Mouse (Mus musculus) ES-Bruce4 (cell line): Measurements from ENCODE around the gene Arhgap45. TPM values are rescaled to one million over a fixed set of nuclear protein-coding genes. Genes with fewer than 3 reads are reported as not detected.
A peak's percentile ranks its signal among the peaks of the same experiment; 100 is the strongest.

Experiments used
- H3K27ac ChIP-seq: 2 replicates; pipeline ENCODE4 v1.5.1; 2012; ENCODE audit warnings: low read length, inconsistent platforms; ENCODE audit not compliant: insufficient read depth
- H3K27me3 ChIP-seq: 2 replicates; pipeline ENCODE4 v1.6.1; 2012; ENCODE audit warnings: mild to moderate bottlenecking, low read length, inconsistent platforms; ENCODE audit not compliant: control insufficient read depth, poor library complexity, insufficient read depth, severe bottlenecking
- H3K36me3 ChIP-seq: 2 replicates; pipeline ENCODE4 v1.6.1; 2012; ENCODE audit warnings: inconsistent platforms, mild to moderate bottlenecking, low read length, moderate library complexity; ENCODE audit not compliant: control insufficient read depth, poor library complexity, insufficient read depth, severe bottlenecking
- H3K4me1 ChIP-seq: one replicate; pipeline ENCODE4 v1.8.1; 2011; ENCODE audit warnings: low read length; ENCODE audit not compliant: control insufficient read depth, insufficient read depth
- H3K4me3 ChIP-seq: 2 replicates; pipeline ENCODE4 v1.5.1; 2011; ENCODE audit warnings: low read depth, mild to moderate bottlenecking, low read length
- H3K9ac ChIP-seq: 2 replicates; pipeline ENCODE4 v1.6.1; 2012; ENCODE audit warnings: low read depth, mild to moderate bottlenecking, inconsistent platforms; ENCODE audit not compliant: poor library complexity, severe bottlenecking
- H3K9me3 ChIP-seq: replicated peaks from 2 replicates; pipeline ENCODE4 v1.6.1; 2012; ENCODE audit warnings: mild to moderate bottlenecking, low read length, inconsistent platforms; ENCODE audit not compliant: control insufficient read depth, poor library complexity, insufficient read depth, severe bottlenecking
- CTCF ChIP-seq: IDR thresholded peaks from one replicate; pipeline ENCODE4 v1.8.1; 2011; ENCODE audit warnings: low read depth, low read length
- EP300 ChIP-seq: IDR thresholded peaks from 2 replicates; pipeline ENCODE4 v1.6.1; 2011; ENCODE audit warnings: low read depth, low read length; ENCODE audit not compliant: insufficient read depth
- POLR2A ChIP-seq: IDR thresholded peaks from one replicate; pipeline ENCODE4 v1.8.1; 2011; ENCODE audit warnings: low read length; ENCODE audit not compliant: insufficient read depth
- polyA plus RNA-seq: library from polyadenylated mRNA; stranded (reverse); fragments of >200 nt; gene quantifications from 2 replicates; pipeline ENCODE4 v1.2.4, GENCODE M21; 2011; ENCODE audit warnings: low read depth; ENCODE audit not compliant: missing spikeins, insufficient read depth, insufficient read length

The Arhgap45 gene
- polyA plus RNA-seq, 1 experiment = 6.5 TPM

GRCm38 (mm10) chr10:79989272-79989786 lies 27.1 kb upstream of the Arhgap45 start:
- no peaks in the 10 kb centered on the region for H3K27me3 ChIP-seq
- H3K4me1 ChIP-seq = peaks cover 4% of the 10 kb centered on the region
- no peaks in the 10 kb centered on the region for H3K36me3 ChIP-seq
- peak overlapping the region; percentile 84 for H3K4me3 ChIP-seq
- TF ChIP-seq CTCF (no peak), EP300 (no peak), POLR2A (no peak)
- peak overlapping the region; percentile 87; the same call in 1 of the 2 replicates for H3K9ac ChIP-seq
- no peaks in the 10 kb centered on the region for H3K9me3 ChIP-seq
- H3K27ac ChIP-seq = no peak overlapping the region

- peaks cover 4% of the 10 kb centered on the region for H3K4me1 ChIP-seq
- no peaks in the 10 kb centered on the region for H3K27me3 ChIP-seq
- no peaks in the 10 kb centered on the region for H3K36me3 ChIP-seq
- H3K9me3 ChIP-seq = no peaks in the 10 kb centered on the region
- 0 out of 2 replicates have a peak overlapping the region, but pooled peaks have one; percentile 0 for H3K4me3 ChIP-seq
- no peak overlapping the region for H3K27ac ChIP-seq
- TF ChIP-seq POLR2A = no peak
- no peak for TF ChIP-seq EP300
- no peak for TF ChIP-seq CTCF
- no peak overlapping the region for H3K9ac ChIP-seq
These were observed 26.6 kb upstream of the Arhgap45 start for GRCm38 (mm10) chr10:79989870-79990269.

GRCm38 (mm10) chr10:79991099-79991498 lies 25.4 kb upstream of the Arhgap45 start:
- no peak for TF ChIP-seq POLR2A
- no peak for TF ChIP-seq CTCF
- TF ChIP-seq EP300 = no peak
- no peaks in the 10 kb centered on the region for H3K36me3 ChIP-seq
- H3K9me3 ChIP-seq = no peaks in the 10 kb centered on the region
- H3K4me3 ChIP-seq = no peak overlapping the region
- no peak overlapping the region for H3K27ac ChIP-seq
- no peak overlapping the region for H3K9ac ChIP-seq
- peaks cover 4% of the 10 kb centered on the region for H3K4me1 ChIP-seq
- no peaks in the 10 kb centered on the region for H3K27me3 ChIP-seq

GRCm38 (mm10) chr10:79991548-79991947 lies 24.9 kb upstream of the Arhgap45 start:
- peaks cover 4% of the 10 kb centered on the region for H3K4me1 ChIP-seq
- no peaks in the 10 kb centered on the region for H3K27me3 ChIP-seq
- no peak overlapping the region for H3K27ac ChIP-seq
- no peaks in the 10 kb centered on the region for H3K36me3 ChIP-seq
- no peaks in the 10 kb centered on the region for H3K9me3 ChIP-seq
- TF ChIP-seq POLR2A = no peak
- TF ChIP-seq CTCF = peak; percentile 71
- H3K4me3 ChIP-seq = no peak overlapping the region
- no peak overlapping the region for H3K9ac ChIP-seq

- no peaks in the 10 kb centered on the region for H3K27me3 ChIP-seq
- no peaks in the 10 kb centered on the region for H3K36me3 ChIP-seq
- H3K27ac ChIP-seq = no peak overlapping the region
- no peaks in the 10 kb centered on the region for H3K9me3 ChIP-seq
- H3K9ac ChIP-seq = no peak overlapping the region
- peaks cover 3% of the 10 kb centered on the region for H3K4me1 ChIP-seq
- no peak for TF ChIP-seq EP300
- TF ChIP-seq CTCF = no peak
- no peak for TF ChIP-seq POLR2A
- H3K4me3 ChIP-seq = no peak overlapping the region
These were observed 21.9 kb upstream of the Arhgap45 start for GRCm38 (mm10) chr10:79994397-79995115.

- no peaks in the 10 kb centered on the region for H3K36me3 ChIP-seq
- H3K27ac ChIP-seq = no peak overlapping the region
- no peak overlapping the region for H3K4me3 ChIP-seq
These were observed 20.8 kb upstream of the Arhgap45 start for GRCm38 (mm10) chr10:79995636-79996035.

More at GRCm38 (mm10) chr10:79995636-79996035, 20.8 kb upstream of the Arhgap45 start:
- Histone ChIP-seq H3K9me3 (no peaks in the 10 kb centered on the region), H3K4me1 (peaks cover 3% of the 10 kb centered on the region), H3K27me3 (no peaks in the 10 kb centered on the region), H3K9ac (no peak overlapping the region)
- TF ChIP-seq EP300 = no peak
- TF ChIP-seq CTCF = no peak
- no peak for TF ChIP-seq POLR2A
